ENCODE assay signal across 10 mouse cellular contexts in genomic region chr9:122188724-122189123, GRCm38 (mm10).
DNase-seq lines count a peak whose midpoint lies in the region; ATAC-seq and TF ChIP-seq lines count a peak whose summit lies in the region.
"Had no signal": no experiment of that assay in that cellular context is flagged by ENCODE, and none has a peak within 500 bp of the region (broad histone marks: within the 10 kb centered on the region; RNA-seq: fewer than 3 reads in every experiment).

No protein-coding gene starts in this region.

- no peak overlapping the region for H3K27ac ChIP-seq in left cerebral cortex, adult 2 months
- no peak overlapping the region for H3K27ac ChIP-seq in liver, embryonic 16.5 days (ENCODE audit: low read length)
- H3K27ac ChIP-seq in hindbrain, embryonic 10.5 days: no peak overlapping the region
- H3K27ac ChIP-seq: embryonic facial prominence, embryonic 12.5 days; neural tube, embryonic 13.5 days had no signal

- DNase-seq in left cerebral cortex, adult 2 months (ENCODE audit: extremely low spot score in 1 of 2, low spot score in 2 of 2): no peak
- no peak for DNase-seq in left cerebral cortex, adult 8-10 months (ENCODE audit: low spot score in 2 of 2)
- DNase-seq in Patski (ENCODE audit: low read depth, low spot score): no peak
- peak; percentile 92 for DNase-seq in thymus, postnatal 0 days (ENCODE audit: low spot score)
- DNase-seq in hindbrain, embryonic 10.5 days (ENCODE audit: low spot score): no peak
- no peak for DNase-seq in heart, adult 9 months (ENCODE audit: low spot score in 2 of 2)
- DNase-seq in right cerebral cortex, postnatal 4 days: no peak

- no peak overlapping the region for H3K4me3 ChIP-seq in left cerebral cortex, adult 2 months
- no peak overlapping the region for H3K4me3 ChIP-seq in liver, embryonic 16.5 days (ENCODE audit: low read depth, low read length)
- H3K4me3 ChIP-seq in hindbrain, embryonic 10.5 days: no peak overlapping the region
- H3K4me3 ChIP-seq: embryonic facial prominence, embryonic 12.5 days; neural tube, embryonic 13.5 days had no signal

- peak; percentile 40 for TF ChIP-seq CTCF in left cerebral cortex, adult 2 months (IDR thresholded peaks at IDR 0.05)
- peak; percentile 56 for TF ChIP-seq CTCF in Patski (IDR thresholded peaks at IDR 0.05)

- H3K4me1 ChIP-seq in liver, embryonic 16.5 days (ENCODE audit: control insufficient read depth, low read depth, low read length): peaks cover 12% of the 10 kb centered on the region
- peaks cover 13% of the 10 kb centered on the region; the same call in 1 of the 2 replicates for H3K4me1 ChIP-seq in hindbrain, embryonic 10.5 days (replicated peaks)
- H3K4me1 ChIP-seq: neural tube, embryonic 13.5 days had no signal

- CTCF ChIA-PET in Patski (lab: Charles Lee): interaction anchor here (1.7 to 2.2 kb wide), 2 partner anchors 9 to 10 kb away, joined by 5 read pairs; no protein-coding TSS in a partner anchor

- H3K27me3 ChIP-seq in Patski: no peaks in the 10 kb centered on the region
- H3K27me3 ChIP-seq in liver, embryonic 16.5 days (ENCODE audit: control insufficient read depth, insufficient read depth, low read depth, low read length): no peaks in the 10 kb centered on the region
- no peaks in the 10 kb centered on the region for H3K27me3 ChIP-seq in hindbrain, embryonic 10.5 days (ENCODE audit: insufficient read depth, poor library complexity, severe bottlenecking)
- H3K27me3 ChIP-seq: embryonic facial prominence, embryonic 12.5 days; neural tube, embryonic 13.5 days had no signal

- H3K9ac ChIP-seq in liver, embryonic 16.5 days (ENCODE audit: low read depth, low read length): no peak overlapping the region
- H3K9ac ChIP-seq: embryonic facial prominence, embryonic 12.5 days; neural tube, embryonic 13.5 days had no signal

- in situ Hi-C loops in Patski (cut with MboI; ENCODE audit: low pct_unique_long_range_greater_than_20kb): loop anchor here (5.0 kb wide), 1 partner anchor 166 kb away; no protein-coding TSS in a partner anchor

- ATAC-seq in Patski: peak; percentile 40
- 0 out of 2 replicates have a peak, but pooled peaks have one; percentile 19 for ATAC-seq in liver, embryonic 16.5 days (ENCODE audit: low read depth)

- POLR2A ChIA-PET in Patski (lab: Charles Lee): no interaction called here

- H3K9me3 ChIP-seq in liver, embryonic 16.5 days (replicated peaks; ENCODE audit: control insufficient read depth, low read length): no peaks in the 10 kb centered on the region
- no peaks in the 10 kb centered on the region for H3K9me3 ChIP-seq in hindbrain, embryonic 10.5 days
- H3K9me3 ChIP-seq: embryonic facial prominence, embryonic 12.5 days; neural tube, embryonic 13.5 days had no signal

- no peaks in the 10 kb centered on the region for H3K36me3 ChIP-seq in liver, embryonic 16.5 days (ENCODE audit: control insufficient read depth, insufficient read depth)
- no peaks in the 10 kb centered on the region for H3K36me3 ChIP-seq in hindbrain, embryonic 10.5 days
- H3K36me3 ChIP-seq: embryonic facial prominence, embryonic 12.5 days; neural tube, embryonic 13.5 days had no signal

- 3% methylated on average over 1 of the region's 1 CpGs for WGBS in liver, embryonic 16.5 days (ENCODE audit: insufficient replicate concordance)
- WGBS in hindbrain, embryonic 10.5 days: 63% methylated on average over 1 of the region's 1 CpGs

- no peak overlapping the region for H3K4me2 ChIP-seq in liver, embryonic 16.5 days (ENCODE audit: low read depth, low read length)
- H3K4me2 ChIP-seq: embryonic facial prominence, embryonic 12.5 days; neural tube, embryonic 13.5 days had no signal

- intact Hi-C loops in left cerebral cortex, adult 2 months (cut with DNase I): loop anchor here (5.0 kb wide), 1 partner anchor 66 kb away; no protein-coding TSS in a partner anchor
